Mouse (Mus musculus) bone marrow macrophage, adult 2 months (primary cell): Measurements from ENCODE around the gene Cdc6.

Experiments
- CTCF ChIP-seq: IDR thresholded peaks from 2 replicates; pipeline ENCODE4 v1.5.1; 2012; ENCODE audit warnings: low read depth, mild to moderate bottlenecking, low read length, moderate library complexity
- POLR2A ChIP-seq: IDR thresholded peaks from 2 replicates; pipeline ENCODE4 v1.6.1; 2012; ENCODE audit warnings: mild to moderate bottlenecking, low read depth, low read length, borderline replicate concordance

DNA sequence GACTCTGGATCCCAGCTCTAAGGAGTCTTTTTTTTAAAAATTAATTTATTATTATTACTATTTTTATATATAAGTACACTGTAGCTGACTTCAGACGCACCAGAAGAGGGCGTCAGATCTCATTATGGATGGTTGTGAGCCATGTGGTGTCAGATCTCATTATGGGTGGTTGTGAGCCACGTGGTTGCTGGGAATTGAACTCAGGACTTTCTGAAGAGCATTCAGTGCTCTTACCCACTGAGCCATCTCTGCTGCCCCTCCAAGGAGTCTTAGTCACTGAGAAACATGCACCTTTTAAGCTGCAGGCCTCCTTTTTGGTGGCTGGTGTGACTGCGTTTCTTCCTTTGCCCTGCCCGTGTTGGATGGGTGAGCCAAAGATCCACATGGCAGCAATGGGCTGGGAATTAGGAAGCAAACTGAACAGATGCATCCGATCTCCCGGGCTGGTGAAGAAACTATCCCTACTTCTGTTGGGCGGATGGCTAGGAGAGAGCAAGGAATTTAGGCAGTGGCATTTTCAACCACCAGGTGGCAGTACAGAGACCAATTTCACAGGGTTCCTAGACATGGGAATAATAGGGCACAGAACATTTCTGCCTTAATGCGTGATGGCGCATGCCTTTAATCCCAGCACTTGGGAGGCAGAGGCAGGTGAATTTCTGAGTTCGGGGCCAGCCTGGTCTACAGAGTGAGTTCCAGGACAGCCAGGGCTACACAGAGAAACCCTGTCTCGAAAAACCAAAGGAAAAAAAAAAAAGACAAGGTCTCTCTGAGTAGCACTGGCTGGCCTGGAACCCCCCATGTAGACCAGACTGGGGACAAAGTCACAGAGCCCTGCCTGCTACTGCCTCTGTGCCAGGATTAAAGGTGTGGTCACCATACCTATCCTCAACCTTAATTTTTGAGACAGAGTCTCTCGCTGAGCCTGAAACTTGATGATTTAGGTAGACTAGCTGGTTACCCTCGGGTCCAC is 48.6 kb upstream of the Cdc6 start:
- TF ChIP-seq POLR2A (no peak), CTCF (no peak; the same call in 1 of the 2 replicates)
